Mouse (Mus musculus) adrenal gland, adult 8-10 months (tissue): Measurements from ENCODE around the gene Ssh1. TPM values are rescaled to one million over a fixed set of nuclear protein-coding genes. Genes with fewer than 3 reads are reported as not detected.

Experiments
- DNase-seq: peaks from one replicate; pipeline ENCODE4 v3.0.0; 2022
- total RNA-seq, 4 experiments: library from RNA; stranded (reverse); gene quantifications; 2 replicates each; pipeline ENCODE4 v1.2.4; 2022

Ssh1 gene
- 10 to 100 TPM; 17.3 to 32.2 (median 23.3) TPM for total RNA-seq

GRCm38 (mm10) chr5:113993487-113994465 is at the start of gene Ssh1:
TSS of gene Ssh1 (minus strand) at chr5:113993894.
- DNase-seq = peak; percentile 78

GRCm38 (mm10) chr5:114041327-114041930 is 47.7 kb upstream of the Ssh1 start:
- peak; percentile 3 for DNase-seq

GRCm38 (mm10) chr5:114040911-114041310 is 47.2 kb upstream of the Ssh1 start:
- DNase-seq = no peak

GRCm38 (mm10) chr5:114040508-114040907 is 46.8 kb upstream of the Ssh1 start:
- DNase-seq = no peak

- no peak for DNase-seq
Observed at GRCm38 (mm10) chr5:114035111-114035510, 41.4 kb upstream of the Ssh1 start.

GRCm38 (mm10) chr5:114034393-114034792 is 40.7 kb upstream of the Ssh1 start:
- DNase-seq = no peak

GRCm38 (mm10) chr5:114032161-114032763 is 38.6 kb upstream of the Ssh1 start:
- DNase-seq = no peak

GRCm38 (mm10) chr5:114030652-114031051 is 37.0 kb upstream of the Ssh1 start:
- no peak for DNase-seq

GRCm38 (mm10) chr5:114028111-114028510 is 34.4 kb upstream of the Ssh1 start:
- no peak for DNase-seq

- DNase-seq = no peak
Observed at GRCm38 (mm10) chr5:114027217-114027944, 33.7 kb upstream of the Ssh1 start.

GRCm38 (mm10) chr5:114024885-114025284 is 31.2 kb upstream of the Ssh1 start:
- no peak for DNase-seq

GRCm38 (mm10) chr5:114024390-114024789 is 30.7 kb upstream of the Ssh1 start:
- no peak for DNase-seq

GRCm38 (mm10) chr5:114015121-114015520 is 21.4 kb upstream of the Ssh1 start:
- DNase-seq = no peak

- DNase-seq = no peak
Observed at GRCm38 (mm10) chr5:114009049-114009448, 15.4 kb upstream of the Ssh1 start.

- no peak for DNase-seq
Observed at GRCm38 (mm10) chr5:114007753-114008453, 14.2 kb upstream of the Ssh1 start.

GRCm38 (mm10) chr5:114006974-114007373 is 13.3 kb upstream of the Ssh1 start:
- DNase-seq = no peak

- no peak for DNase-seq
Observed at GRCm38 (mm10) chr5:114005100-114005499, 11.4 kb upstream of the Ssh1 start.

GRCm38 (mm10) chr5:114004573-114004972 is 10.9 kb upstream of the Ssh1 start:
- no peak for DNase-seq

GRCm38 (mm10) chr5:114003542-114003941 is 9.8 kb upstream of the Ssh1 start, which contains the start of gene Dao:
TSS of gene Dao (plus strand) at chr5:114003703.
- DNase-seq = no peak

GRCm38 (mm10) chr5:113999382-113999781 is 5.7 kb upstream of the Ssh1 start:
- DNase-seq = no peak

- no peak for DNase-seq
Observed at GRCm38 (mm10) chr5:113996458-113996857, 2.8 kb upstream of the Ssh1 start.

- no peak for DNase-seq
Observed at GRCm38 (mm10) chr5:113993031-113993486, 635 bp downstream of the Ssh1 start.
